20 mouse cellular contexts compared by ENCODE assay signal in the genomic region with DNA sequence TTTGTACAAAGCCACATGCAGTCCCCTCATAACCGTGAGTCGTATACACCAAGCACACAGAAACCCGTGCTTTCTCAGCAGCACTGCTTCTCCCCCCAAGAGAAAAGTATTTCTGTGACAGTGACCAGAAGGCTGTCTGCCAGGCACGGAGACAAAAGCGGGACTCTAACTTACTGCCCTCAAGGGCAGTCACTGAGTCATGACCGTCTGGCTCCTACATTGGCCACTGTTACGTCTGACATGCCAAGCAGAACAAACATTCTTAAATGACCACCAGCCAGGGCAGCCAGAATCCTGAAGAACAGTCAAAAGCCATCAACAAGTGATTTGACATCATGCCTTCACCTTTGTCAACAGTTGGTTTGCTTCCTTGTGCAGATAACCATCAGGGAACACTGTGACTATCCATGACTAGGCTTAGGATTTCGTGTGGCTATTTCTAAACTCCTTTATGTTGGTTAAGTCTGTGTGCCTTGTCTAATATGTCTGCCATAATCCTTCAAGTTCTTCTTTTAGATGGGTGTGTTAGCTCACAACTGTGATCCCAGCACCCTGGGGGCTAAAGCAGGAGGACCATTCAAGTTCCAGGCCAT. TPM values are rescaled to one million over a fixed set of nuclear protein-coding genes. Genes with fewer than 3 reads are reported as not detected.
A peak's percentile ranks its signal among the peaks of the same experiment; 100 is the strongest.
DNase-seq lines count a peak whose midpoint lies in the region; ATAC-seq and TF ChIP-seq lines count a peak whose summit lies in the region.
"Had no signal": no experiment of that assay in that cellular context is flagged by ENCODE, and none has a peak within 500 bp of the region (broad histone marks: within the 10 kb centered on the region; RNA-seq: fewer than 3 reads in every experiment).

No protein-coding gene starts in this region.

- H3K27me3 ChIP-seq in Patski: no peaks in the 10 kb centered on the region
- H3K27me3 ChIP-seq: embryonic facial prominence, embryonic 13.5 days; midbrain, embryonic 13.5 days; stomach, embryonic 15.5 days had no signal

- ATAC-seq in Patski: no peak
- ATAC-seq in megakaryocyte progenitor cell, adult 5-6 weeks (replicated peaks; ENCODE audit: poor library complexity): no peak
- ATAC-seq: activated CD4-positive, CD25-positive, alpha-beta regulatory T cell, adult 4 months; hindbrain, postnatal 0 days; midbrain, embryonic 13.5 days had no signal

- peak; percentile 24 for DNase-seq in kidney, adult 11 months
- DNase-seq in kidney, postnatal 10 days: no peak
- peak; percentile 27 for DNase-seq in Patski (ENCODE audit: low read depth, low spot score)
- DNase-seq in fat pad, adult 2 months (ENCODE audit: extremely low read depth, low read depth, low spot score): peak; percentile 91
- DNase-seq in kidney, postnatal 14 days: peak; percentile 16
- DNase-seq in layer of hippocampus, adult 18-20 months (ENCODE audit: low spot score in 2 of 2): no peak
- no peak for DNase-seq in urinary bladder, postnatal 36 days (ENCODE audit: low spot score in 2 of 2)
- DNase-seq: cerebellum, adult 18-20 months; gastrocnemius, adult 2 months; heart, adult 18-20 months; layer of hippocampus, postnatal 36 days; lung, adult 2 months; lung, postnatal 4 days; thymus, postnatal 25 days had no signal

- in situ Hi-C loops in Patski (cut with MboI; ENCODE audit: low pct_unique_long_range_greater_than_20kb): no loop called here

- POLR2A ChIA-PET in Patski (lab: Charles Lee): interaction anchor here (1.2 kb wide), 1 partner anchor 10 kb away, joined by 3 read pairs; no protein-coding TSS in a partner anchor

- TF ChIP-seq CTCF in Patski (IDR thresholded peaks at IDR 0.05): no peak

- CTCF ChIA-PET in Patski (lab: Charles Lee): interaction anchor here (1.2 kb wide), 1 partner anchor 219 kb away, joined by 3 read pairs; no protein-coding TSS in a partner anchor

RNA-seq across cellular contexts. Expression of a gene that starts 36.9 kb away (rescaled TPM):
- polyA plus RNA-seq in Patski (2021): 27.7 TPM
- total RNA-seq in layer of hippocampus, adult 18-20 months (2021): 1 to 10 TPM; 4.7 to 5.0 TPM
- 155 and 165 TPM in 2 replicates for total RNA-seq in megakaryocyte progenitor cell, adult 5-6 weeks (2015)
- 221 and 252 TPM in 2 replicates for total RNA-seq in megakaryocyte progenitor cell, adult 5-6 weeks (2017)

Comparison
In these comparisons a context has a peak if more than half of its experiments do, and no peak if none do; other contexts are left out.
1. DNase-seq: peak in kidney, adult 11 months (single experiment), Patski (single experiment), fat pad, adult 2 months (single experiment) and kidney, postnatal 14 days (single experiment); none in kidney, postnatal 10 days (single experiment), layer of hippocampus, adult 18-20 months (0 of 2) and urinary bladder, postnatal 36 days (0 of 2).
2. RNA of a gene that starts 36.9 kb away (total RNA-seq): 155 to 252 TPM in megakaryocyte progenitor cell, adult 5-6 weeks; 4.7 to 5.0 TPM in layer of hippocampus, adult 18-20 months; every median in the first group is over 10 times any median in the second.